Mouse (Mus musculus): ENCODE results near the gene Gtf2h1. TPM values are rescaled to one million over a fixed set of nuclear protein-coding genes. Genes with fewer than 3 reads are reported as not detected.

The Gtf2h1 gene
- polyA plus RNA-seq (2014; fragmentation: Illumina TruSeq; extraction: RNeasy Lipid Tissue Mini Kit (QIAGEN cat#74804); ENCODE audit: low read depth, low replicate concordance), result 45.7 TPM

GRCm38 (mm10) chr7:46795287-46796205 is at the start of gene Gtf2h1, which contains the start of gene Hps5:
TSS of gene Gtf2h1 (plus strand) at chr7:46796103.
TSS of gene Hps5 (minus strand) at chr7:46796064.

GRCm38 (mm10) chr7:46751490-46751889 is 44.4 kb upstream of the Gtf2h1 start, which contains the start of gene Saa2:
TSS of gene Saa2 (plus strand) at chr7:46751790.

GRCm38 (mm10) chr7:46840787-46841525 is 45.1 kb downstream of the Gtf2h1 start, which contains the start of gene Ldha:
TSS of gene Ldha (plus strand) at chr7:46841475.

GRCm38 (mm10) chr7:46860996-46861395 is 65.1 kb downstream of the Gtf2h1 start, which contains the start of gene Ldhc:
TSS of gene Ldhc (plus strand) at chr7:46861203.

Other genes with a start within 250 kb of the Gtf2h1 start
- gene Sergef, start 156.3 kb upstream of the Gtf2h1 start, polyA plus RNA-seq (2014; fragmentation: Illumina TruSeq; extraction: RNeasy Lipid Tissue Mini Kit (QIAGEN cat#74804); ENCODE audit: low read depth, low replicate concordance), result 0.53 TPM
- gene Tph1, start 123.6 kb upstream of the Gtf2h1 start, polyA plus RNA-seq (2014; fragmentation: Illumina TruSeq; extraction: RNeasy Lipid Tissue Mini Kit (QIAGEN cat#74804); ENCODE audit: low read depth, low replicate concordance), result not detected
- 1.7 TPM for gene Saal1, start 85.4 kb upstream of the Gtf2h1 start, polyA plus RNA-seq (2014; fragmentation: Illumina TruSeq; extraction: RNeasy Lipid Tissue Mini Kit (QIAGEN cat#74804); ENCODE audit: low read depth, low replicate concordance)
- gene Saa3, start 80.4 kb upstream of the Gtf2h1 start, polyA plus RNA-seq (2014; fragmentation: Illumina TruSeq; extraction: RNeasy Lipid Tissue Mini Kit (QIAGEN cat#74804); ENCODE audit: low read depth, low replicate concordance), result 2.5 TPM
- gene Saa4, start 63.5 kb upstream of the Gtf2h1 start, polyA plus RNA-seq (2014; fragmentation: Illumina TruSeq; extraction: RNeasy Lipid Tissue Mini Kit (QIAGEN cat#74804); ENCODE audit: low read depth, low replicate concordance), result 131 TPM
- 34.8 TPM for gene Saa1, start 53.1 kb upstream of the Gtf2h1 start, polyA plus RNA-seq (2014; fragmentation: Illumina TruSeq; extraction: RNeasy Lipid Tissue Mini Kit (QIAGEN cat#74804); ENCODE audit: low read depth, low replicate concordance)
- gene Saa2, start 44.3 kb upstream of the Gtf2h1 start, polyA plus RNA-seq (2014; fragmentation: Illumina TruSeq; extraction: RNeasy Lipid Tissue Mini Kit (QIAGEN cat#74804); ENCODE audit: low read depth, low replicate concordance), result 15.8 TPM
- 10.3 TPM for gene Hps5, start within 50 bp of the Gtf2h1 start, polyA plus RNA-seq (2014; fragmentation: Illumina TruSeq; extraction: RNeasy Lipid Tissue Mini Kit (QIAGEN cat#74804); ENCODE audit: low read depth, low replicate concordance)
- 219 TPM for gene Ldha, start 45.4 kb downstream of the Gtf2h1 start, polyA plus RNA-seq (2014; fragmentation: Illumina TruSeq; extraction: RNeasy Lipid Tissue Mini Kit (QIAGEN cat#74804); ENCODE audit: low read depth, low replicate concordance)
- not detected for gene Ldhc, start 65.1 kb downstream of the Gtf2h1 start, polyA plus RNA-seq (2014; fragmentation: Illumina TruSeq; extraction: RNeasy Lipid Tissue Mini Kit (QIAGEN cat#74804); ENCODE audit: low read depth, low replicate concordance)
- gene Tsg101, start 123.9 kb downstream of the Gtf2h1 start, polyA plus RNA-seq (2014; fragmentation: Illumina TruSeq; extraction: RNeasy Lipid Tissue Mini Kit (QIAGEN cat#74804); ENCODE audit: low read depth, low replicate concordance), result 126 TPM
- gene Uevld, start 162.4 kb downstream of the Gtf2h1 start, polyA plus RNA-seq (2014; fragmentation: Illumina TruSeq; extraction: RNeasy Lipid Tissue Mini Kit (QIAGEN cat#74804); ENCODE audit: low read depth, low replicate concordance), result 13.9 TPM
- gene Gm9999, start 187.5 kb downstream of the Gtf2h1 start, polyA plus RNA-seq (2014; fragmentation: Illumina TruSeq; extraction: RNeasy Lipid Tissue Mini Kit (QIAGEN cat#74804); ENCODE audit: low read depth, low replicate concordance), result not detected
- gene Spty2d1, start 212.3 kb downstream of the Gtf2h1 start, polyA plus RNA-seq (2014; fragmentation: Illumina TruSeq; extraction: RNeasy Lipid Tissue Mini Kit (QIAGEN cat#74804); ENCODE audit: low read depth, low replicate concordance), result 14.2 TPM